Mouse (Mus musculus): Measurements from ENCODE around the gene Ppp1cb. TPM values are rescaled to one million over a fixed set of nuclear protein-coding genes. Genes with fewer than 3 reads are reported as not detected.
A peak's percentile ranks its signal among the peaks of the same experiment; 100 is the strongest.
"Not testable (repeated sequence)": the region's sequence is repeated elsewhere in the genome, so short reads cannot be mapped to it uniquely, and the experiment has no call there.

Gene Ppp1cb
- polyA plus RNA-seq, 1 experiment from 2014 or later: 236 TPM

DNA sequence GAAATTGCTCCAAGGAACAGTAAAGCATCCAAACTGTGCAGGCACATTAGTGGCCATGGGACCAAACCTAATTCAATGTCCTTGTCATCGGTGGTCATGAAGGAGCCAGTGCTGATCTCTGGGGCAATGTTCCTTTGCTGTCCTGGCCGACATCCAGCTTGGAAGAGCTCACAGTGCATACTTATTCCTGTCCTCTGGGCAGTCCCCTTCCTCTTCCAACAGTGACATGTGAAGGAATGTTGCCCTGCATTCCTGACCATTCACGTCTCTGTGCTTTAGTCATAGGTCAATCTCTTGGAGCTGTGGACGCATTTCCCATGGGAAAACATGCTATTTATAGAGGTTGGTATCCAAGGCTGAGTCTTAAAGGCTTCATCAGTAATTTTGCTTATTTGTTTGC, 41.8 kb upstream of the Ppp1cb start:
- Histone ChIP-seq H3K9ac (ENCODE audit: low read length) (no peak overlapping the region), H3K27me3 (ENCODE audit: control insufficient read depth, insufficient read depth, low read length) (no peaks in the 10 kb centered on the region), H3K4me1 (ENCODE audit: control insufficient read depth, insufficient read depth, low read length) (no peaks in the 10 kb centered on the region), H3K4me2 (ENCODE audit: low read depth) (no peak overlapping the region), H3K36me3 (ENCODE audit: control insufficient read depth, insufficient read depth, low read length) (no peaks in the 10 kb centered on the region), H3K4me3 (ENCODE audit: low read depth, low read length) (no peak overlapping the region), H3K9me3 (ENCODE audit: control insufficient read depth, low read length) (no peaks in the 10 kb centered on the region), H3K27ac (ENCODE audit: low read depth, low read length) (no peak overlapping the region)
- DNase-seq (ENCODE audit: low spot score): no peak
- no peak for ATAC-seq (ENCODE audit: insufficient read depth, low FRiP score, low TSS enrichment)
- 70% methylated on average over 4 of the region's 4 CpGs for WGBS

DNA sequence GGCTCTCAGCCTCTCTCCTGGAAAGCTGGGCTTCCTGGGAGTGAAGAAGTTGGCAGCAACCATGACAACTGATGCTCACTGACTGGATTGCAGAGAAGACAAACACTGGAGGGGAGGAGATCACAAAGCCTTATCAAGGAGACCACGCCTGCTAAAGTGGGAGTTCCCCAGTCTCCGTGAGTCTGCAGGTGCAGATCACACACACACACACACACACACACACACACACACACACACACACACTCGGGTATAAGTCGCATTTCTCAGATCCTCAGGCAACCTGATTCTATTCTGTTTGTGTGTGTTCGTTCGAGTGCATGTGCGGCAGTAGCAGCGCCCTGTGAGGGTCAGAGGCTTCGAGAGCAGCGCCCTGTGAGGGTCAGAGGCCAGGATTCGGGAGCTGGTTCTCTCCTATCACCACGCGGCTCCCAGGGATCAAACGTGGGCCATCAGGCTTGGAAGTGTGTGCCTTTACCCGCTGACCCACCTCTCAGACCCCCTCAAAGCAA, 36.5 kb upstream of the Ppp1cb start:
- H3K4me2 ChIP-seq (ENCODE audit: low read depth): no peak overlapping the region
- no peaks in the 10 kb centered on the region for H3K9me3 ChIP-seq (ENCODE audit: control insufficient read depth, low read length)
- H3K27me3 ChIP-seq (ENCODE audit: control insufficient read depth, insufficient read depth, low read length): no peaks in the 10 kb centered on the region
- no peak overlapping the region for H3K9ac ChIP-seq (ENCODE audit: low read length)
- H3K27ac ChIP-seq (ENCODE audit: low read depth, low read length): no peak overlapping the region
- no peaks in the 10 kb centered on the region for H3K36me3 ChIP-seq (ENCODE audit: control insufficient read depth, insufficient read depth, low read length)
- DNase-seq (ENCODE audit: low spot score) (no peak), ATAC-seq (ENCODE audit: insufficient read depth, low FRiP score, low TSS enrichment) (no peak)
- H3K4me1 ChIP-seq (ENCODE audit: control insufficient read depth, insufficient read depth, low read length): no peaks in the 10 kb centered on the region
- no peak overlapping the region for H3K4me3 ChIP-seq (ENCODE audit: low read depth, low read length)
- 25% methylated on average over 15 of the region's 15 CpGs for WGBS

- H3K27ac ChIP-seq (ENCODE audit: low read depth, low read length): no peak overlapping the region
- no peaks in the 10 kb centered on the region for H3K27me3 ChIP-seq (ENCODE audit: control insufficient read depth, insufficient read depth, low read length)
- WGBS: 39% methylated on average over 11 of the region's 11 CpGs
- no peaks in the 10 kb centered on the region for H3K4me1 ChIP-seq (ENCODE audit: control insufficient read depth, insufficient read depth, low read length)
- DNase-seq (ENCODE audit: low spot score) (no peak), ATAC-seq (ENCODE audit: insufficient read depth, low FRiP score, low TSS enrichment) (no peak)
- no peak overlapping the region for H3K4me3 ChIP-seq (ENCODE audit: low read depth, low read length)
- H3K36me3 ChIP-seq (ENCODE audit: control insufficient read depth, insufficient read depth, low read length): no peaks in the 10 kb centered on the region
- 0 out of 2 replicates have a peak overlapping the region, but pooled peaks have one; percentile 17 for H3K4me2 ChIP-seq (ENCODE audit: low read depth)
- H3K9me3 ChIP-seq (ENCODE audit: control insufficient read depth, low read length): no peaks in the 10 kb centered on the region
- H3K9ac ChIP-seq (ENCODE audit: low read length): no peak overlapping the region
Observed at GRCm38 (mm10) chr5:32423339-32424046, 35.1 kb upstream of the Ppp1cb start.

DNA sequence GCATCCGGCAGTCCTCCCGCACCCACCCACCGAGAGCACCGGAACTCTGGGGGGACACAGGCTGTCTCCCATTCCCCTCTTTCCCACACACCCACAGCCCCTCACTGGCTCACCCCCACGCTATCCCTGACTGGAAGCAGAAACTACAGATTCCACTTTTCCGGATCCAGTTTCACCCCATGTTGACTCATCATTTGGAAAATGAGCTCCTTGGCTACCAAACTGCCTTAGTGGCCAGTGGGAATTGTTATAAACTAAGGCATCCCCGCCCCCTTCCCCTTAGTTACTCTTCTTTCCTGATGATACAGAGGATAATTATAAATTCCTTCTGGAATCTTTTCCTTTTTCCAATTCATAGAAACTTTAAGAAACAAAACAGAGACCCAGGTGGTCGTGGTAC, 34.2 kb upstream of the Ppp1cb start:
- 79% methylated on average over 8 of the region's 8 CpGs for WGBS
- Histone ChIP-seq H3K4me2 (ENCODE audit: low read depth) (no peak overlapping the region), H3K27me3 (ENCODE audit: control insufficient read depth, insufficient read depth, low read length) (no peaks in the 10 kb centered on the region), H3K4me1 (ENCODE audit: control insufficient read depth, insufficient read depth, low read length) (no peaks in the 10 kb centered on the region), H3K27ac (ENCODE audit: low read depth, low read length) (no peak overlapping the region), H3K9me3 (ENCODE audit: control insufficient read depth, low read length) (no peaks in the 10 kb centered on the region), H3K9ac (ENCODE audit: low read length) (no peak overlapping the region), H3K36me3 (ENCODE audit: control insufficient read depth, insufficient read depth, low read length) (no peaks in the 10 kb centered on the region), H3K4me3 (ENCODE audit: low read depth, low read length) (no peak overlapping the region)
- ATAC-seq (ENCODE audit: insufficient read depth, low FRiP score, low TSS enrichment): no peak
- DNase-seq (ENCODE audit: low spot score): no peak

DNA sequence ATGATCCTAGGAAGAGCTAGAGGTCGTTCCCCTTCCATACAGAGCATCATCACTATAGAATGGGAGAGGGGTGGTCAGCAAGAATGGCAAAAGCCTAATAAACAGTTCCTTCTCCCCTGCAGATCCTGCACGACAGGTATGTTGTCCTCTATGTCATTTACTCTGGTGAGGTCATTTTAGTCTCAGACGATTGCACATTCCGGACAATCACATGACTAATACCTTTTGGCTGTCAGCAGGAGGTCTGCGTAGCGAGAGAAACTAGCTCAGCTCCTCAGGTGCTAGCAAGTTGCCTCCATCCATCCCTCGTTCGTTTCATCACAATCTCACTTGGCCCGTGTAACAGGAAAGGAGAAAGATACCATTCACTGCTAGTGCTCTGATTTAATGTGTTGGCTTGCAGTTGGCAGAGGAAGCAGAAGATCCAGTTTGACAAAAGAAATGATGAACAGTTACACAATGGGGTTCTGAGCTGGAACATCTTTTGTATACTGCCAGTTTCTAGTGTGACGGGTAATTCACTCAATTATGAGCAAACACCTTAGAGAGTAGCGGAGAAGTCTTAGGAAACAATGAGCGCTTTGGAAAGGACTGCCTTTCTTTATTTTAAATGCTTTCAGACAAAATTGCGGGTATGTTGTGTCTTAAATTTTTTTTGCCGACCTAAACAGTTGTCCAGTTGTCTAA, 33.0 kb upstream of the Ppp1cb start:
- no peak overlapping the region for H3K9ac ChIP-seq (ENCODE audit: low read length)
- no peak overlapping the region for H3K27ac ChIP-seq (ENCODE audit: low read depth, low read length)
- H3K27me3 ChIP-seq (ENCODE audit: control insufficient read depth, insufficient read depth, low read length): no peaks in the 10 kb centered on the region
- H3K4me1 ChIP-seq (ENCODE audit: control insufficient read depth, insufficient read depth, low read length): no peaks in the 10 kb centered on the region
- H3K4me3 ChIP-seq (ENCODE audit: low read depth, low read length): no peak overlapping the region
- DNase-seq (ENCODE audit: low spot score) (no peak), ATAC-seq (ENCODE audit: insufficient read depth, low FRiP score, low TSS enrichment) (no peak)
- H3K9me3 ChIP-seq (ENCODE audit: control insufficient read depth, low read length): no peaks in the 10 kb centered on the region
- H3K4me2 ChIP-seq (ENCODE audit: low read depth): no peak overlapping the region
- H3K36me3 ChIP-seq (ENCODE audit: control insufficient read depth, insufficient read depth, low read length): no peaks in the 10 kb centered on the region
- 79% methylated on average over 14 of the region's 14 CpGs for WGBS

GRCm38 (mm10) chr5:32430399-32430798, 28.2 kb upstream of the Ppp1cb start:
- no peak overlapping the region for H3K4me3 ChIP-seq (ENCODE audit: low read depth, low read length)
- H3K9me3 ChIP-seq (ENCODE audit: control insufficient read depth, low read length): no peaks in the 10 kb centered on the region
- no peak overlapping the region for H3K9ac ChIP-seq (ENCODE audit: low read length)
- no peak overlapping the region for H3K27ac ChIP-seq (ENCODE audit: low read depth, low read length)
- no peak for DNase-seq (ENCODE audit: low spot score)
- WGBS: 93% methylated on average over 1 of the region's 1 CpGs
- H3K4me1 ChIP-seq (ENCODE audit: control insufficient read depth, insufficient read depth, low read length): no peaks in the 10 kb centered on the region
- no peaks in the 10 kb centered on the region for H3K27me3 ChIP-seq (ENCODE audit: control insufficient read depth, insufficient read depth, low read length)
- H3K4me2 ChIP-seq (ENCODE audit: low read depth): no peak overlapping the region
- no peaks in the 10 kb centered on the region for H3K36me3 ChIP-seq (ENCODE audit: control insufficient read depth, insufficient read depth, low read length)
- no peak for ATAC-seq (ENCODE audit: insufficient read depth, low FRiP score, low TSS enrichment)

GRCm38 (mm10) chr5:32434346-32434745, 24.3 kb upstream of the Ppp1cb start:
- not testable (repeated sequence) for H3K27ac ChIP-seq (ENCODE audit: low read depth, low read length); H3K4me3 ChIP-seq (ENCODE audit: low read depth, low read length); H3K27me3 ChIP-seq (ENCODE audit: control insufficient read depth, insufficient read depth, low read length); H3K4me2 ChIP-seq (ENCODE audit: low read depth); DNase-seq (ENCODE audit: low spot score); H3K9ac ChIP-seq (ENCODE audit: low read length); H3K9me3 ChIP-seq (ENCODE audit: control insufficient read depth, low read length); ATAC-seq (ENCODE audit: insufficient read depth, low FRiP score, low TSS enrichment); H3K36me3 ChIP-seq (ENCODE audit: control insufficient read depth, insufficient read depth, low read length); H3K4me1 ChIP-seq (ENCODE audit: control insufficient read depth, insufficient read depth, low read length)
- 89% methylated on average over 3 of the region's 3 CpGs for WGBS

DNA sequence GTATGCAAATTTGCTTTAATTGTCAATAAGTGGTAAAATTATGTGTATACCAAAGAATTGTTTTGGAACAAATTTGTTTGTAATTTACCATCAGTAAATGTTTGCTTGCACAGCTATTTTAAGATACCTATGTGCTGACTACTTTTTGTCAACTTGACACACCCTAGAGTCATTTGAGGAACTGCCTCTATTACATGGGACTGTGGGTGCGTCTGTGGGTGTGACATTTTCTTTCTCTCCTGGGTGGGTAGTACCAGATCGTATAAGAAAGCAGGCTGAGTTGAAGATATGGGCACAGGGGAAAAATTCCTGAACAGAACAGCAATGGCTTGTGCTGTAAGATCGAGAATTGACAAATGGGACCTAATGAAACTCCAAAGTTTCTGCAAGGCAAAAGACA, 23.0 kb upstream of the Ppp1cb start:
- DNase-seq (ENCODE audit: low spot score): no peak
- Histone ChIP-seq H3K9me3 (ENCODE audit: control insufficient read depth, low read length) (no peaks in the 10 kb centered on the region), H3K27ac (ENCODE audit: low read depth, low read length) (no peak overlapping the region), H3K9ac (ENCODE audit: low read length) (no peak overlapping the region), H3K4me3 (ENCODE audit: low read depth, low read length) (no peak overlapping the region), H3K36me3 (ENCODE audit: control insufficient read depth, insufficient read depth, low read length) (no peaks in the 10 kb centered on the region), H3K4me2 (ENCODE audit: low read depth) (no peak overlapping the region), H3K27me3 (ENCODE audit: control insufficient read depth, insufficient read depth, low read length) (no peaks in the 10 kb centered on the region), H3K4me1 (ENCODE audit: control insufficient read depth, insufficient read depth, low read length) (no peaks in the 10 kb centered on the region)
- ATAC-seq (ENCODE audit: insufficient read depth, low FRiP score, low TSS enrichment): no peak
- WGBS: 93% methylated on average over 3 of the region's 3 CpGs

All from neural tube, embryonic 11.5 days (tissue).